Mouse (Mus musculus): ENCODE results near the gene Tars2. TPM values are rescaled to one million over a fixed set of nuclear protein-coding genes. Genes with fewer than 3 reads are reported as not detected.
"Not testable (repeated sequence)": the region's sequence is repeated elsewhere in the genome, so short reads cannot be mapped to it uniquely, and the experiment has no call there.

Gene Tars2
- polyA plus RNA-seq, 1 experiment from 2014 or later = 43.6 TPM

DNA sequence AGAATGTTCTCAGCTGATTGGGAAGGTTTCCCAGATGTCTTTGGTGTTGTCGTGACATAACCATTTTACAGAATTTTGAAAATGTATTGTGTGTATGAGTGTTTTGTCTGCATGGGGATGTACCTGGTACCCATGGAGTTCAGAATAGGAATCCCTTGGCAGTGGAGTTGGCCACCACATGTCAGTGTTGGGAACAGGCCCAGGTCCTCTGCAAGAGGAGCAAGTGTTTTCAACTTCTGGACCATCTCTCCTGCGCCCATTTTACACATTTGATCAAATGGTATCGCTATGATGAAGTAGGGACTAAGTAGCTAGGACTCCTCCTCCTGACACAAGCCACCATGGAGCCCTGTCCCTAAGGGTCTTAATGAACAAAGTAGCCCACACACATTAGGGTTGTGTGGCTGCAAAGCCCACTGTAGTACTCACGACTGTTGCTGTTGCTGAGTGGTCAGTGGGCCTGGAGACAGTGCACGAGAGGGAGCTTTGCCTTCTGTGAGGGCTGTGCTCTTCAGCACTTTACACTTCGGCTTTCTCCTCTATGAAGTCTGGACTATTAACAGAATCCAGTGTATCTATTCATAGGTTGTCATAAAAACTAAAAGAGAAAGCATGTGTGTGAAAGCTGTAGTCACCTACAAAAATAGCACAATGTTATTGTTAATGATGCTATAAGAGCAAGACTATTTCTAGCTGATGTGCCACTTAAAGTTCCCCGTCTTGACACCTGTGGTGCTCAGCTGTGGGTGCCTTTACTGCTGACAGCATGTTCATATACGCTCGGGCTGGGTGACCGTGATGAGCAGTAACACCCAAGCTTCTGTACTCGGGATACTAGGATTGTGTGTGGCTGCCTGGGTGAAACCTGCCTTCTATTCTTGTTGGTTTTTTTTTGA lies 65.0 kb downstream of the Tars2 start:
- Histone ChIP-seq H3K4me2 (peak overlapping the region; percentile 34; the same call in 1 of the 2 replicates), H3K27me3 (replicated peaks) (no peaks in the 10 kb centered on the region), H3K36me3 (no peaks in the 10 kb centered on the region), H3K9me3 (replicated peaks) (no peaks in the 10 kb centered on the region), H3K4me1 (replicated peaks) (peaks cover 55% of the 10 kb centered on the region), H3K9ac (0 out of 2 replicates have a peak overlapping the region, but pooled peaks have one; percentile 25), H3K27ac (ENCODE audit: poor library complexity, severe bottlenecking) (peak overlapping the region; percentile 84), H3K4me3 (no peak overlapping the region)
- WGBS = 52% methylated on average over 11 of the region's 11 CpGs
- peak; percentile 18; the same call in 1 of the 2 replicates for ATAC-seq (ENCODE audit: insufficient number of reproducible peaks, low FRiP score)

DNA sequence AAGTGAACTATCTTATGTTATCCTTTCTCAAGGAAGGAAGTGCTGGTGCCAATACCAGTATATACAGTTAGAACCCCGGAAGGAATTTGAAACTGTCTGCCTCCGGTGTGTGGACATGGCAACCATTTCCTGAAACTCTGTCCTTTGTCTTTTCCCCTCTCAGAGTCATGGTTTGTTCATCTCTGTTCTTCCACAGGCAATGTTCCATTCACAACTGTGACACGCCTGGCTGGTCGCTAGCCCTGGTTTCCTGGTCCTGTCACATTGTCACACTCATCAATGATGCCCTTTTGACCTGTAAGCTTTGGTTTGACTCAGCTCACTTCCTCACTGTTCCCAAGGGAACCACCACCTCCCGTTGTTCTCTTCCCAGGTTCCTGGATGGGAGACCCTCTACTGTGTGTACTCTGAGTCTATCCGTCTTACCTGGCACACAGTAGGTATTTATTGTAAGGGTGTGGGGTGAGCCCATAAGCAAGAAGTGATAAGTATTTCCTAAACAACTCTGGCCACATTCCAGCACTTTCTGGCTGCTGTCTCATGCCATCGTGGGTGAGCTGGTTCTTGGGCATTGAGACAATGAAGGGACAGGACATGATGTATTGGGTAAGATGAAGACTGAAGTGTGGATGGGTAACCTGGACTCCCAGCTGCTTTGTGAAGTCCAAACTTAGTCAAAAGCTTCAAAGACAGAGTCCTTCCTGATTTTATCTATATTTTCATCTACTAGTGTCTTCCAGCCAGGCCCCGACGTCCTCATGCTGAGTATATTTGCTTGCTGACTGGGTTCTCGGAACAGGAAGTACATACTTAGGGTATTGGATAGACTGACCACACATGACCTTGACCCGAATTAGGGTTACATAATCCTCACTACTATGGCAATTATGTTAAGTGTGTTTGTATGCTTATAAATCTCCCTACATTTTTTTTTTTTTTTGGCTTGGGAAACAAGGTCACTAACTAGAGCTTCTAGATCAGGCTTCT lies 65.9 kb downstream of the Tars2 start:
- Histone ChIP-seq H3K4me3 (no peak overlapping the region), H3K9me3 (replicated peaks) (no peaks in the 10 kb centered on the region), H3K36me3 (no peaks in the 10 kb centered on the region), H3K27me3 (replicated peaks) (no peaks in the 10 kb centered on the region), H3K4me1 (replicated peaks) (peaks cover 64% of the 10 kb centered on the region), H3K27ac (ENCODE audit: poor library complexity, severe bottlenecking) (peak overlapping the region; percentile 84), H3K9ac (no peak overlapping the region), H3K4me2 (no peak overlapping the region)
- no peak for ATAC-seq (ENCODE audit: insufficient number of reproducible peaks, low FRiP score)
- 46% methylated on average over 11 of the region's 11 CpGs for WGBS

DNA sequence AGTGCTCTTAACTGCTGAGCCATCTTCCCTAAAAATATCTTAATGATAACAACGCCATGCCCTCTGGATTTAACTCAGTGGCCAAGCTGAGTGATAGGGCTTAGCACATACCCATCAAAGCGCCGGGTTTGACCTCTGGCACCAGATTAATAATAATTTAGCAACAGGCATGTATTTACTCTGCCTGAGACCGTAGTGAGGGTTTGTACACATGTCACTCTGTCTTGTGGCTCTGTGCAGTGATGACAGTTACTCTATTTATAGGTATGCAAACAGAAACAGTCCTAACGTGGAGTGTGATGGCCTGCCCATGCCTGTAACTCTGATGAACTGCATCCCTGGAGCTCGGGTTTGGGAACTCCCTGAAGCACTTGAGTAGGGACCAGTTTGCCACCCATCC lies 67.3 kb downstream of the Tars2 start:
- no peaks in the 10 kb centered on the region for H3K36me3 ChIP-seq
- no peaks in the 10 kb centered on the region for H3K9me3 ChIP-seq (replicated peaks)
- no peak overlapping the region for H3K4me3 ChIP-seq
- no peak for ATAC-seq (ENCODE audit: insufficient number of reproducible peaks, low FRiP score)
- WGBS = 34% methylated on average over 6 of the region's 6 CpGs
- peak overlapping the region; percentile 78 for H3K27ac ChIP-seq (ENCODE audit: poor library complexity, severe bottlenecking)
- H3K9ac ChIP-seq = no peak overlapping the region
- 0 out of 2 replicates have a peak overlapping the region, but pooled peaks have one; percentile 4 for H3K4me2 ChIP-seq
- no peaks in the 10 kb centered on the region for H3K27me3 ChIP-seq (replicated peaks)
- H3K4me1 ChIP-seq (replicated peaks) = peaks cover 79% of the 10 kb centered on the region

DNA sequence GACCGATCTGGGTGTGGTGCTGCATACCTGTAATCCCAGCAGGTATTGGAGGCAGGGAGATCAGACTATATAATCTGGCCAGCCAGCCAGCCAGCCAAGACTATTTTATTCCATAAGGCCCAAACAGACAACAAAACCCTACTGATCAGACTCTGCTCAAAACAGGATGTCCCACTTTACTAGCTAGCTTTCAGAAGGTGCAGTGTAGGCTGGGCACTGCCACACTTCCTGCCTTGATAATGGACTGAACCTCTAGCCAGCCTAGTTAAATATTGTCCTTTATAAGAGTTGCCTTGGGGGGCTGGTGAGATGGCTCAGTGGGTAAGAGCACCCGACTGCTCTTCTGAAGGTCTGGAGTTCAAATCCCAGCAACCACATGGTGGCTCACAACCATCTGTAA lies 69.5 kb downstream of the Tars2 start:
- Histone ChIP-seq H3K4me1 (replicated peaks) (peaks cover 85% of the 10 kb centered on the region), H3K27ac (ENCODE audit: poor library complexity, severe bottlenecking) (peak overlapping the region; percentile 64)
- H3K27me3 ChIP-seq (replicated peaks); H3K9ac ChIP-seq; ATAC-seq (ENCODE audit: insufficient number of reproducible peaks, low FRiP score); H3K4me3 ChIP-seq; H3K4me2 ChIP-seq; H3K36me3 ChIP-seq; H3K9me3 ChIP-seq (replicated peaks): not testable (repeated sequence)
- WGBS = 90% methylated on average over 2 of the region's 2 CpGs

Small RNA genes lying within 50 kb of the gene (microRNA-seq; reads per million reads assigned to microRNA genes)
- gene Mir7014 = not detected

Other genes starting within 250 kb of the Tars2 start
- 5.3 and 7.5 TPM in 2 replicates for gene Ctss, start 233.4 kb downstream of the Tars2 start, polyA plus RNA-seq (2016; fragmentation: Nextera tagmentation; extraction: Ambion mirVana)
- gene Hormad1, start 200.5 kb downstream of the Tars2 start, polyA plus RNA-seq (2016; fragmentation: Nextera tagmentation; extraction: Ambion mirVana) = not detected in 2 replicates
- 24.1 and 25.1 TPM in 2 replicates for gene Golph3l, start 171.3 kb downstream of the Tars2 start, polyA plus RNA-seq (2016; fragmentation: Nextera tagmentation; extraction: Ambion mirVana)
- gene Ensa, start 135.2 kb downstream of the Tars2 start, polyA plus RNA-seq (2016; fragmentation: Nextera tagmentation; extraction: Ambion mirVana) = 50.8 and 51.4 TPM in 2 replicates
- gene Mcl1, start 101.4 kb downstream of the Tars2 start, polyA plus RNA-seq (2016; fragmentation: Nextera tagmentation; extraction: Ambion mirVana) = 65.2 and 66.9 TPM in 2 replicates
- 4.3 and 4.9 TPM in 2 replicates for gene Adamtsl4, start 72.3 kb downstream of the Tars2 start, polyA plus RNA-seq (2016; fragmentation: Nextera tagmentation; extraction: Ambion mirVana)
- gene Ecm1, start 20.6 kb downstream of the Tars2 start, polyA plus RNA-seq (2016; fragmentation: Nextera tagmentation; extraction: Ambion mirVana) = 82.4 and 90.1 TPM in 2 replicates
- 25.5 and 25.9 TPM in 2 replicates for gene Rprd2, start 58.7 kb upstream of the Tars2 start, polyA plus RNA-seq (2016; fragmentation: Nextera tagmentation; extraction: Ambion mirVana)
- 36.6 and 36.7 TPM in 2 replicates for gene Prpf3, start 95.7 kb upstream of the Tars2 start, polyA plus RNA-seq (2016; fragmentation: Nextera tagmentation; extraction: Ambion mirVana)
- gene Mrps21, start 111.3 kb upstream of the Tars2 start, polyA plus RNA-seq (2016; fragmentation: Nextera tagmentation; extraction: Ambion mirVana) = 405 and 408 TPM in 2 replicates
- 5.5 and 6.8 TPM in 2 replicates for gene Ciart, start 122.0 kb upstream of the Tars2 start, polyA plus RNA-seq (2016; fragmentation: Nextera tagmentation; extraction: Ambion mirVana)
- gene BC028528, start 131.8 kb upstream of the Tars2 start, polyA plus RNA-seq (2016; fragmentation: Nextera tagmentation; extraction: Ambion mirVana) = 26.1 and 26.3 TPM in 2 replicates
- 31.8 and 33.8 TPM in 2 replicates for gene Aph1a, start 133.8 kb upstream of the Tars2 start, polyA plus RNA-seq (2016; fragmentation: Nextera tagmentation; extraction: Ambion mirVana)
- gene Car14, start 144.5 kb upstream of the Tars2 start, polyA plus RNA-seq (2016; fragmentation: Nextera tagmentation; extraction: Ambion mirVana) = 24.7 and 26.3 TPM in 2 replicates
- 222 and 229 TPM in 2 replicates for gene Anp32e, start 169.0 kb upstream of the Tars2 start, polyA plus RNA-seq (2016; fragmentation: Nextera tagmentation; extraction: Ambion mirVana)
- gene Plekho1, start 235.8 kb upstream of the Tars2 start, polyA plus RNA-seq (2016; fragmentation: Nextera tagmentation; extraction: Ambion mirVana) = 76.1 and 80.8 TPM in 2 replicates